Mouse (Mus musculus): ENCODE measurements around the gene Capn5. TPM values are rescaled to one million over a fixed set of nuclear protein-coding genes. Genes with fewer than 3 reads are reported as not detected.

Capn5 gene
- polyA plus RNA-seq, 1 experiment, result 10.0 TPM

- Histone ChIP-seq H3K4me1 (ENCODE audit: control insufficient read depth, insufficient read depth, insufficient read length) (peaks cover 11% of the 10 kb centered on the region), H3K36me3 (ENCODE audit: control insufficient read depth, insufficient read depth, low read length) (no peaks in the 10 kb centered on the region), H3K4me3 (ENCODE audit: extremely low read depth, insufficient read depth, insufficient read length) (no peak overlapping the region), H3K27ac (ENCODE audit: insufficient read depth, low read length) (no peak overlapping the region), H3K27me3 (ENCODE audit: control insufficient read depth, insufficient read depth, low read length) (peaks cover 17% of the 10 kb centered on the region)
- no peak for DNase-seq (ENCODE audit: low read depth in 1 of 2, low spot score in 2 of 2)
- 52% methylated on average over 10 of the region's 10 CpGs for WGBS
- TF ChIP-seq POLR2A (IDR thresholded peaks at IDR 0.05; ENCODE audit: low read depth, low read length) (no peak), CTCF (IDR thresholded peaks at IDR 0.05; ENCODE audit: extremely low read depth, insufficient read depth, insufficient read length, insufficient replicate concordance) (no peak)
Measured at GRCm38 (mm10) chr7:98195151-98195801, 17.2 kb upstream of the Capn5 start.

GRCm38 (mm10) chr7:98194026-98194792 lies 16.1 kb upstream of the Capn5 start:
- DNase-seq (ENCODE audit: low read depth in 1 of 2, low spot score in 2 of 2), result no peak
- Histone ChIP-seq H3K27me3 (ENCODE audit: control insufficient read depth, insufficient read depth, low read length) (peaks cover 17% of the 10 kb centered on the region), H3K36me3 (ENCODE audit: control insufficient read depth, insufficient read depth, low read length) (no peaks in the 10 kb centered on the region), H3K4me1 (ENCODE audit: control insufficient read depth, insufficient read depth, insufficient read length) (peaks cover 11% of the 10 kb centered on the region), H3K27ac (ENCODE audit: insufficient read depth, low read length) (no peak overlapping the region), H3K4me3 (ENCODE audit: extremely low read depth, insufficient read depth, insufficient read length) (peak overlapping the region; percentile 49; the same call in 1 of the 2 replicates)
- TF ChIP-seq POLR2A (IDR thresholded peaks at IDR 0.05; ENCODE audit: low read depth, low read length) (no peak), CTCF (IDR thresholded peaks at IDR 0.05; ENCODE audit: extremely low read depth, insufficient read depth, insufficient read length, insufficient replicate concordance) (no peak)
- 1% methylated on average over 61 of the region's 61 CpGs for WGBS

GRCm38 (mm10) chr7:98193515-98194025 lies 15.5 kb upstream of the Capn5 start:
- 1% methylated on average over 36 of the region's 36 CpGs for WGBS
- peak in 1 of 2 experiments; percentile 15 for DNase-seq (ENCODE audit: low read depth in 1 of 2, low spot score in 2 of 2)
- H3K36me3 ChIP-seq (ENCODE audit: control insufficient read depth, insufficient read depth, low read length), result no peaks in the 10 kb centered on the region

GRCm38 (mm10) chr7:98191571-98192250 lies 13.6 kb upstream of the Capn5 start:
- no peak overlapping the region for H3K27ac ChIP-seq (ENCODE audit: insufficient read depth, low read length)
- no peak for TF ChIP-seq POLR2A (IDR thresholded peaks at IDR 0.05; ENCODE audit: low read depth, low read length)
- TF ChIP-seq CTCF (IDR thresholded peaks at IDR 0.05; ENCODE audit: extremely low read depth, insufficient read depth, insufficient read length, insufficient replicate concordance), result peak; percentile 54; the same call in 1 of the 2 replicates
- no peak overlapping the region for H3K4me3 ChIP-seq (ENCODE audit: extremely low read depth, insufficient read depth, insufficient read length)
- DNase-seq (ENCODE audit: low read depth in 1 of 2, low spot score in 2 of 2), result no peak
- H3K27me3 ChIP-seq (ENCODE audit: control insufficient read depth, insufficient read depth, low read length), result peaks cover 17% of the 10 kb centered on the region
- no peaks in the 10 kb centered on the region for H3K36me3 ChIP-seq (ENCODE audit: control insufficient read depth, insufficient read depth, low read length)
- 80% methylated on average over 17 of the region's 17 CpGs for WGBS
- H3K4me1 ChIP-seq (ENCODE audit: control insufficient read depth, insufficient read depth, insufficient read length), result peaks cover 11% of the 10 kb centered on the region

More at GRCm38 (mm10) chr7:98193515-98194025, 15.5 kb upstream of the Capn5 start:
- TF ChIP-seq POLR2A (IDR thresholded peaks at IDR 0.05; ENCODE audit: low read depth, low read length) (no peak), CTCF (IDR thresholded peaks at IDR 0.05; ENCODE audit: extremely low read depth, insufficient read depth, insufficient read length, insufficient replicate concordance) (no peak; the same call in 1 of the 2 replicates)
- H3K27ac ChIP-seq (ENCODE audit: insufficient read depth, low read length), result no peak overlapping the region
- H3K4me3 ChIP-seq (ENCODE audit: extremely low read depth, insufficient read depth, insufficient read length), result peak overlapping the region; percentile 49; the same call in 1 of the 2 replicates
- H3K27me3 ChIP-seq (ENCODE audit: control insufficient read depth, insufficient read depth, low read length), result peaks cover 17% of the 10 kb centered on the region
- peaks cover 11% of the 10 kb centered on the region for H3K4me1 ChIP-seq (ENCODE audit: control insufficient read depth, insufficient read depth, insufficient read length)

GRCm38 (mm10) chr7:98190578-98190977 lies 12.5 kb upstream of the Capn5 start:
- DNase-seq (ENCODE audit: low read depth in 1 of 2, low spot score in 2 of 2), result no peak
- Histone ChIP-seq H3K4me3 (ENCODE audit: extremely low read depth, insufficient read depth, insufficient read length) (no peak overlapping the region), H3K27ac (ENCODE audit: insufficient read depth, low read length) (no peak overlapping the region), H3K27me3 (ENCODE audit: control insufficient read depth, insufficient read depth, low read length) (peaks cover 15% of the 10 kb centered on the region), H3K36me3 (ENCODE audit: control insufficient read depth, insufficient read depth, low read length) (no peaks in the 10 kb centered on the region), H3K4me1 (ENCODE audit: control insufficient read depth, insufficient read depth, insufficient read length) (peaks cover 11% of the 10 kb centered on the region)
- TF ChIP-seq CTCF (IDR thresholded peaks at IDR 0.05; ENCODE audit: extremely low read depth, insufficient read depth, insufficient read length, insufficient replicate concordance), result no peak
- TF ChIP-seq POLR2A (IDR thresholded peaks at IDR 0.05; ENCODE audit: low read depth, low read length), result no peak
- WGBS, result 88% methylated on average over 1 of the region's 1 CpGs

GRCm38 (mm10) chr7:98189745-98190144 lies 11.7 kb upstream of the Capn5 start:
- Histone ChIP-seq H3K4me3 (ENCODE audit: extremely low read depth, insufficient read depth, insufficient read length) (no peak overlapping the region), H3K4me1 (ENCODE audit: control insufficient read depth, insufficient read depth, insufficient read length) (peaks cover 11% of the 10 kb centered on the region), H3K27ac (ENCODE audit: insufficient read depth, low read length) (no peak overlapping the region), H3K36me3 (ENCODE audit: control insufficient read depth, insufficient read depth, low read length) (no peaks in the 10 kb centered on the region), H3K27me3 (ENCODE audit: control insufficient read depth, insufficient read depth, low read length) (peaks cover 13% of the 10 kb centered on the region)
- WGBS, result 70% methylated on average over 3 of the region's 3 CpGs
- DNase-seq (ENCODE audit: low read depth in 1 of 2, low spot score in 2 of 2), result no peak
- no peak for TF ChIP-seq POLR2A (IDR thresholded peaks at IDR 0.05; ENCODE audit: low read depth, low read length)
- TF ChIP-seq CTCF (IDR thresholded peaks at IDR 0.05; ENCODE audit: extremely low read depth, insufficient read depth, insufficient read length, insufficient replicate concordance), result no peak
